Mouse (Mus musculus): ENCODE data around the gene Gab2. TPM values are rescaled to one million over a fixed set of nuclear protein-coding genes. Genes with fewer than 3 reads are reported as not detected.

Gene Gab2
- polyA plus RNA-seq, 1 experiment from 2014 or later = 16.9 TPM

- no peak for ATAC-seq
- H3K4me1 ChIP-seq (replicated peaks; ENCODE audit: control insufficient read depth, insufficient read depth, low read length) = no peaks in the 10 kb centered on the region
- no peak overlapping the region for H3K4me3 ChIP-seq (replicated peaks; ENCODE audit: low read length)
- no peaks in the 10 kb centered on the region for H3K36me3 ChIP-seq (ENCODE audit: control insufficient read depth, insufficient read depth)
- no peaks in the 10 kb centered on the region for H3K27me3 ChIP-seq (replicated peaks; ENCODE audit: control insufficient read depth, insufficient read depth, low read length)
- no peak overlapping the region for H3K4me2 ChIP-seq (ENCODE audit: low read length)
- H3K9me3 ChIP-seq (ENCODE audit: control insufficient read depth, low read length) = no peaks in the 10 kb centered on the region
- H3K27ac ChIP-seq (ENCODE audit: low read length) = no peak overlapping the region
- H3K9ac ChIP-seq (replicated peaks; ENCODE audit: low read depth, low read length) = no peak overlapping the region
Measured at GRCm38 (mm10) chr7:97270367-97270766, 189.0 kb downstream of the Gab2 start.

GRCm38 (mm10) chr7:97271068-97271467 lies 189.7 kb downstream of the Gab2 start:
- Histone ChIP-seq H3K4me1 (replicated peaks; ENCODE audit: control insufficient read depth, insufficient read depth, low read length) (no peaks in the 10 kb centered on the region), H3K36me3 (ENCODE audit: control insufficient read depth, insufficient read depth) (no peaks in the 10 kb centered on the region), H3K9me3 (ENCODE audit: control insufficient read depth, low read length) (no peaks in the 10 kb centered on the region), H3K4me3 (replicated peaks; ENCODE audit: low read length) (no peak overlapping the region), H3K9ac (replicated peaks; ENCODE audit: low read depth, low read length) (no peak overlapping the region), H3K4me2 (ENCODE audit: low read length) (no peak overlapping the region), H3K27ac (ENCODE audit: low read length) (no peak overlapping the region), H3K27me3 (replicated peaks; ENCODE audit: control insufficient read depth, insufficient read depth, low read length) (no peaks in the 10 kb centered on the region)
- WGBS = 81% methylated on average over 1 of the region's 1 CpGs
- no peak for ATAC-seq

GRCm38 (mm10) chr7:97296986-97297385 lies 215.6 kb downstream of the Gab2 start:
- 52% methylated on average over 2 of the region's 2 CpGs for WGBS
- no peak for ATAC-seq
- H3K36me3 ChIP-seq (ENCODE audit: control insufficient read depth, insufficient read depth) = no peaks in the 10 kb centered on the region
- no peak overlapping the region for H3K27ac ChIP-seq (ENCODE audit: low read length)
- no peaks in the 10 kb centered on the region for H3K27me3 ChIP-seq (replicated peaks; ENCODE audit: control insufficient read depth, insufficient read depth, low read length)
- no peaks in the 10 kb centered on the region for H3K9me3 ChIP-seq (ENCODE audit: control insufficient read depth, low read length)
- no peak overlapping the region for H3K9ac ChIP-seq (replicated peaks; ENCODE audit: low read depth, low read length)
- H3K4me1 ChIP-seq (replicated peaks; ENCODE audit: control insufficient read depth, insufficient read depth, low read length) = no peaks in the 10 kb centered on the region
- no peak overlapping the region for H3K4me3 ChIP-seq (replicated peaks; ENCODE audit: low read length)
- no peak overlapping the region for H3K4me2 ChIP-seq (ENCODE audit: low read length)

- no peak overlapping the region for H3K4me3 ChIP-seq (replicated peaks; ENCODE audit: low read length)
- no peak overlapping the region for H3K27ac ChIP-seq (ENCODE audit: low read length)
- 0% methylated on average over 2 of the region's 2 CpGs for WGBS
- H3K36me3 ChIP-seq (ENCODE audit: control insufficient read depth, insufficient read depth) = no peaks in the 10 kb centered on the region; the same call in 1 of the 2 replicates
- ATAC-seq = peak; percentile 50
- H3K27me3 ChIP-seq (replicated peaks; ENCODE audit: control insufficient read depth, insufficient read depth, low read length) = no peaks in the 10 kb centered on the region
- H3K9ac ChIP-seq (replicated peaks; ENCODE audit: low read depth, low read length) = no peak overlapping the region
- no peak overlapping the region for H3K4me2 ChIP-seq (ENCODE audit: low read length)
- H3K4me1 ChIP-seq (replicated peaks; ENCODE audit: control insufficient read depth, insufficient read depth, low read length) = no peaks in the 10 kb centered on the region
- no peaks in the 10 kb centered on the region for H3K9me3 ChIP-seq (ENCODE audit: control insufficient read depth, low read length)
Measured at GRCm38 (mm10) chr7:97297466-97297865, 216.1 kb downstream of the Gab2 start.

- H3K27me3 ChIP-seq (replicated peaks; ENCODE audit: control insufficient read depth, insufficient read depth, low read length) = no peaks in the 10 kb centered on the region
- 92% methylated on average over 2 of the region's 2 CpGs for WGBS
- no peaks in the 10 kb centered on the region for H3K4me1 ChIP-seq (replicated peaks; ENCODE audit: control insufficient read depth, insufficient read depth, low read length)
- no peak overlapping the region for H3K27ac ChIP-seq (ENCODE audit: low read length)
- H3K9me3 ChIP-seq (ENCODE audit: control insufficient read depth, low read length) = no peaks in the 10 kb centered on the region
- H3K4me3 ChIP-seq (replicated peaks; ENCODE audit: low read length) = no peak overlapping the region
- peaks cover 3% of the 10 kb centered on the region; the same call in 1 of the 2 replicates for H3K36me3 ChIP-seq (ENCODE audit: control insufficient read depth, insufficient read depth)
- no peak for ATAC-seq
- no peak overlapping the region for H3K9ac ChIP-seq (replicated peaks; ENCODE audit: low read depth, low read length)
- H3K4me2 ChIP-seq (ENCODE audit: low read length) = no peak overlapping the region
Measured at GRCm38 (mm10) chr7:97298279-97298678, 216.9 kb downstream of the Gab2 start.

- no peak overlapping the region for H3K4me3 ChIP-seq (replicated peaks; ENCODE audit: low read length)
- H3K27me3 ChIP-seq (replicated peaks; ENCODE audit: control insufficient read depth, insufficient read depth, low read length) = no peaks in the 10 kb centered on the region
- H3K36me3 ChIP-seq (ENCODE audit: control insufficient read depth, insufficient read depth) = peaks cover 9% of the 10 kb centered on the region
- no peak overlapping the region for H3K4me2 ChIP-seq (ENCODE audit: low read length)
- no peak overlapping the region for H3K27ac ChIP-seq (ENCODE audit: low read length)
- ATAC-seq = no peak
- no peaks in the 10 kb centered on the region for H3K4me1 ChIP-seq (replicated peaks; ENCODE audit: control insufficient read depth, insufficient read depth, low read length)
- no peaks in the 10 kb centered on the region for H3K9me3 ChIP-seq (ENCODE audit: control insufficient read depth, low read length)
- 81% methylated on average over 6 of the region's 6 CpGs for WGBS
- H3K9ac ChIP-seq (replicated peaks; ENCODE audit: low read depth, low read length) = no peak overlapping the region
Measured at GRCm38 (mm10) chr7:97298943-97299342, 217.6 kb downstream of the Gab2 start.

- no peaks in the 10 kb centered on the region for H3K4me1 ChIP-seq (replicated peaks; ENCODE audit: control insufficient read depth, insufficient read depth, low read length)
- WGBS = 93% methylated on average over 2 of the region's 2 CpGs
- peaks cover 14% of the 10 kb centered on the region for H3K36me3 ChIP-seq (ENCODE audit: control insufficient read depth, insufficient read depth)
- H3K9ac ChIP-seq (replicated peaks; ENCODE audit: low read depth, low read length) = no peak overlapping the region
- no peaks in the 10 kb centered on the region for H3K27me3 ChIP-seq (replicated peaks; ENCODE audit: control insufficient read depth, insufficient read depth, low read length)
- no peaks in the 10 kb centered on the region for H3K9me3 ChIP-seq (ENCODE audit: control insufficient read depth, low read length)
- no peak for ATAC-seq
- no peak overlapping the region for H3K27ac ChIP-seq (ENCODE audit: low read length)
- H3K4me2 ChIP-seq (ENCODE audit: low read length) = no peak overlapping the region
- H3K4me3 ChIP-seq (replicated peaks; ENCODE audit: low read length) = no peak overlapping the region
Measured at GRCm38 (mm10) chr7:97300914-97301313, 219.5 kb downstream of the Gab2 start.

- H3K36me3 ChIP-seq (ENCODE audit: control insufficient read depth, insufficient read depth) = peaks cover 14% of the 10 kb centered on the region
- H3K9ac ChIP-seq (replicated peaks; ENCODE audit: low read depth, low read length) = no peak overlapping the region
- H3K27ac ChIP-seq (ENCODE audit: low read length) = no peak overlapping the region
- H3K4me3 ChIP-seq (replicated peaks; ENCODE audit: low read length) = no peak overlapping the region
- no peaks in the 10 kb centered on the region for H3K27me3 ChIP-seq (replicated peaks; ENCODE audit: control insufficient read depth, insufficient read depth, low read length)
- ATAC-seq = no peak
- H3K9me3 ChIP-seq (ENCODE audit: control insufficient read depth, low read length) = no peaks in the 10 kb centered on the region
- H3K4me2 ChIP-seq (ENCODE audit: low read length) = no peak overlapping the region
- WGBS = 81% methylated on average over 8 of the region's 8 CpGs
- no peaks in the 10 kb centered on the region for H3K4me1 ChIP-seq (replicated peaks; ENCODE audit: control insufficient read depth, insufficient read depth, low read length)
Measured at GRCm38 (mm10) chr7:97301321-97301720, 219.9 kb downstream of the Gab2 start.

GRCm38 (mm10) chr7:97302261-97302660 lies 220.9 kb downstream of the Gab2 start:
- ATAC-seq = no peak
- no peak overlapping the region for H3K27ac ChIP-seq (ENCODE audit: low read length)
- H3K27me3 ChIP-seq (replicated peaks; ENCODE audit: control insufficient read depth, insufficient read depth, low read length) = no peaks in the 10 kb centered on the region
- WGBS = 90% methylated on average over 4 of the region's 4 CpGs
- H3K36me3 ChIP-seq (ENCODE audit: control insufficient read depth, insufficient read depth) = peaks cover 15% of the 10 kb centered on the region
- H3K9ac ChIP-seq (replicated peaks; ENCODE audit: low read depth, low read length) = no peak overlapping the region
- no peak overlapping the region for H3K4me2 ChIP-seq (ENCODE audit: low read length)
- no peak overlapping the region for H3K4me3 ChIP-seq (replicated peaks; ENCODE audit: low read length)
- H3K9me3 ChIP-seq (ENCODE audit: control insufficient read depth, low read length) = no peaks in the 10 kb centered on the region
- no peaks in the 10 kb centered on the region for H3K4me1 ChIP-seq (replicated peaks; ENCODE audit: control insufficient read depth, insufficient read depth, low read length)

GRCm38 (mm10) chr7:97302876-97303275 lies 221.5 kb downstream of the Gab2 start:
- ATAC-seq = no peak
- no peak overlapping the region for H3K4me2 ChIP-seq (ENCODE audit: low read length)
- no peak overlapping the region for H3K27ac ChIP-seq (ENCODE audit: low read length)
- 90% methylated on average over 4 of the region's 4 CpGs for WGBS
- no peaks in the 10 kb centered on the region for H3K4me1 ChIP-seq (replicated peaks; ENCODE audit: control insufficient read depth, insufficient read depth, low read length)
- no peak overlapping the region for H3K4me3 ChIP-seq (replicated peaks; ENCODE audit: low read length)
- no peaks in the 10 kb centered on the region for H3K9me3 ChIP-seq (ENCODE audit: control insufficient read depth, low read length)
- H3K27me3 ChIP-seq (replicated peaks; ENCODE audit: control insufficient read depth, insufficient read depth, low read length) = no peaks in the 10 kb centered on the region
- peaks cover 18% of the 10 kb centered on the region for H3K36me3 ChIP-seq (ENCODE audit: control insufficient read depth, insufficient read depth)
- no peak overlapping the region for H3K9ac ChIP-seq (replicated peaks; ENCODE audit: low read depth, low read length)

All from forebrain, embryonic 16.5 days (tissue).